Mouse (Mus musculus) erythroid progenitor cell, adult 5-6 weeks (primary cell): Measurements from ENCODE around the gene Epx. TPM values are rescaled to one million over a fixed set of nuclear protein-coding genes. Genes with fewer than 3 reads are reported as not detected.
A peak's percentile ranks its signal among the peaks of the same experiment; 100 is the strongest.

Source experiments
- ATAC-seq: replicated peaks from 2 replicates; pipeline ENCODE4 v1.8.0; 2016; ENCODE audit warnings: moderate number of reproducible peaks, mild to moderate bottlenecking, moderate TSS enrichment, inconsistent platforms; ENCODE audit not compliant: poor library complexity, low FRiP score, severe bottlenecking
- total RNA-seq, 2 experiments: library from RNA; stranded (forward) in 1 of 2; stranded (reverse) in 1 of 2; fragments of 150-400 nt in 1 of 2; fragments of 186-747, 209-891 nt in 1 of 2; gene quantifications; 2 replicates each; pipeline versions ENCODE4 v1.2.3 to v1.2.4; 2015 to 2017; ENCODE audit warnings: low replicate concordance in 2 of 2

Epx gene
- total RNA-seq, 2 experiments from 2014 or later, result 15.8 to 18.4 TPM

DNA sequence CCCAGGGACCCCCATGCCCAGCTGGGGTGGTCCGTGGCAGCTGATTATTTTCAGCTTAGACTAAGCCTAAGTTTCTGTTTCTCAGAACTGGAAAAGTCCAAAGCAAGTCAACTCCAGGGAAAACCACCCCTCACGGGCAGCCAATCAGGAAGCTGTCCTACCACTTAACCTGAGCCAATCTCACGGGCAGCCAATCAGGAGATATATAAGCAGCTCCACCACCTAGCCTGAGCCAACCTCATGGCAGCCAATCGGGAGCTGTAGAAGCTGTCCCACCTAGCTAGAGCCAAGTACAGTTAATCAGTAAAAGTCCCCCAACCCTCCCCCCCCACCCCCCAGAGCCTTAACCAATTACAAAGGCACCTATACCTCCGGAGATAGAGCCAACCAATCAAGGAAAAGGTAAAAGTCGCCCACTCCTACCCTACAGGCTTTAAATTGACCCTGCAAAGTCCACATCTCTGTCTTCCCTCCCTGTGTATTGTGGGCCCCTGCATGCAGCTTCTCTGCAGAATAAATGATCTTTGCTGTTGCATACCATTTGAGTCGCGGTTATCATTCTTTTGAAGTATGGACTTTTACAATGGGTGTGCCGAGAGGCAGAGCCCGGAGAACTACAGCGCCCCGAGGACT is 28.3 kb downstream of the Epx start:
- ATAC-seq, result no peak

DNA sequence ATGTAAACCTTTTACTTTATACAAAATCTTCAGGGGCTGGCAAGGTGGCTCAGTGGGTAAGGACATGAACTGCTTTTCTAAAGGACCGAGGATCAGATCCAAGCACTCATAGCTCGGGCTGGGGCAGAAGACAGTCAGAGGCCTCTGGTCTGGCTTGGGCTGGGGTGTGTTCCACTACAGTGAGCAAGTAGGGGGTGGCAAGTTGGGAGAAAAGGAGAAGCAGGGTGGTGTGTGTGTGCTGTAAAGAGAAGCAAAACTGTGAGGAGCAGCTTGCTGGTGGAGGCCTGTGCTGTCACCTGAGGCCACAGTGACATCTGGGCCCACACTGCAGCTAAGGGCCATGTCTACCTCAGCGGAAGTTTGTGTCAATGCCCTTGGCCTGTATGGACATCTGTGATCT is 33.9 kb downstream of the Epx start:
- peak; percentile 34; the same call in 1 of the 2 replicates for ATAC-seq

DNA sequence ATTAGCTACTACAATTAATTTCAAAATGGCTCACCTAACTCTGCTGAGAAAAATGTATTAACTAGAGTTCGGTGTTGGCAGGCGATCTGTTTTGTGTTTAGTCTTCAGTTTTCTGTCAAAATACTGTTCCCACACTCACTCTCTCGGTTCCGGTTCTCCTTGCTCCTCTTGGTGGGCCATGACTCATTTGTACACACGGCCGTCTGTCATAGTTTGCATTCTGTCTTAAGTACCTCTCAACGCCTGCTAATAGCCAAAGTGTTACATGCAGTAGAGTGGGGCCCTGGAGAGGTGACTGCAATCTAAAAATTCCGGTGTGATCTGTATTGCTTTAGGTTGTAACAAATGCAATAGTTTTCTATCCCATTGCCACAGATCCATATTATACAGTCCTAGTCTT is 34.7 kb downstream of the Epx start:
- ATAC-seq, result no peak

DNA sequence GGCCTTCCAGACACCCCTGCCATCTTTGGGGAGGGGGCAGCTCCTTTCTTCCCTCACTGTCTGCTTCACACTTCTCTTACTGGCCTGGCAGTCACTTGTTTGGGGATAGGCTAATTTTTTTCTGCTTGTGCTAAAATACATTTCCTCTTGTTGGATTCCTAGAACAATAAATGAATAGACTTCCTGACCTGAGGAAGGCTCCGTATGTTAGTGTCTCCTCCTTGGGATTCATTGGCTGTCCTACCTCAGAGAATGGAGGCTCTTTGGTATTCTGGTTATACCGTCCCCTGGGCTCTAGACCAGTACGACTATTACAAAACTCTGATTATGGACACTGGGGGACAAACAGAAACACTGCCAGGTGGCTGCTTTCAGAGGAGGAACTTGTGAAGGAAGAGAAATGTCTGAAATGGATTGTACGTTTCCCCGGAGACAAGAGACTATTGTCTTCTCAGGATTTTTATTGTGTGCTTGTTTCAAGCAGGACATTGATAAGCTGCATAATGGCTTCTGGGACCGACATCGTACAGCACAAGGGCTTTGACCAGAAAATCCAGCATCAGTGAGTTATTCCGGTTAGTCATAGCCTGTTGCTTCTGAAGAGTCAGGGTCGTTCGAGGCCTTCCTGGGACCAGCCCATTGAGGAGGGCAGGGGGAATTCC is 47.0 kb downstream of the Epx start, which contains the start of gene Lpo:
Lpo (minus strand) TSS at position 51 of the 662 bp plus-strand sequence.
- no peak for ATAC-seq

DNA sequence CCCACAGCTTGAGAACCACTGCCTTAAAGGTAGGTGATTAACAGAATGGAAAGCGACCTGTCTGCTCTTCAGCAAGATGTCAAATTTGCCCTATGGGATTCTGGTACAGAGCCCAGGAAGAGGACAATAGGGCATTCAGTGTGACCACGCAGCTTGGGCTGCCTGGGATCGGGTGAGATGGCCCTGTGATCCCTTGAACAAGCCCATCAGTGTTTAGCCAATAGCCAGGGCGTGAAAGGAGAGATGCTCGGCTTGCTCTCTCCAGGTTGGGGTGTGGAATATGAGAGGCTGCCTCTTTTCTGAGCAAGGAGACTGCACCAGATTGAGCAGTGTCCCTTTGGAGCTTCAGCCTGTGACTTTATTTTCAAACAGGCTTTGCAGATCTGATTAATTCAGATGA is 53.8 kb downstream of the Epx start:
- no peak for ATAC-seq

DNA sequence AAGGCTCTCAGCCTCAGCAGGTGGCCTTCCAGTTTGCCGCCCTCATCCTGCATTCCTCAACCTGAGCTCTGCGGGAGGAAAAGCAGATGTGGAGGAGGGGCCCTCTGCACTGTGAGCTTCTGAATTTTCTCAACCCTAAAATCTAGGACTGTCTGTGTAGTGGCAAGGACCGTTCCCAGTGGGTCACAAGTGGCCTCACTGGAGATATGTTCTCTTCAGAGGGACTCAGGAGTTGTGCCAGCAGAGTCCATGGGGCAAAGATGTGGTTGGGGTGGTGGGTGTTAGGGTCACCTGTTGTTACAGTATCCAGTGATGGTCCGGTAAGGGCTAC is 57.9 kb downstream of the Epx start:
- no peak for ATAC-seq

DNA sequence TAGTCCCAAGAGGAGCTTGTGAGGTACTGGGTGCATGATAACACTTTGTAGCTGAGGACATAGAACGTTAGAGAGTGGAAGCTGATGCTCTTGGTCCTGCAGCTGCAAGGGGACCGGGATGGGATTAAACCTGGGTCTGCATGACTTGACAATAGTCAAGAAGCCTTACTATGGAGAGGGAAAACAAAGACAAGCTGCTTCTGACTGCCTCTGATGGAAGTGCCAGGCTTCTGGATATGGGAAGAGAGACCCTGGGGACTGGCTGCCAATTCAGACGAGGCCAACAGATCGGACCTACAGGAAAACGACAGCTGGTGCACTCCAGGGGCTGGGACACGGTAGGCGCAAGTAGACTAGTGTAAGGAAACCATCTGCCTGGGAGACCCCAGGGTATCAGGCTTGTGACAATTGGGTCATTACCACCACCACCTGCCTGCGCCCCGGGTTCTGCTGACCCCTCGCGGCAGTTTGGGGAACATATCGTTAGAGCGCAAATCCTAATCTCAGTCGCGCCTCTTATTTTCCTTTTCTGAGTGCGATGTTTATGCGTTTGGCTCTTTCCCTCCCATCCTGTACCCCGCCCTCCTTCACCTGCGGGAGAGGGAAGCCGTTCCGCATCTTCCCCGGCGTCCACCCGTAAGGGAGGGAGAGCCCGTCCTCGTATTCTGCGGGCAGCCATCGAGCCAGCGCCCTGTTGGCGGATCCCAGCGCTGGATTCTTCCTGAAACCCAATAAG is 58.5 kb downstream of the Epx start:
- no peak for ATAC-seq

DNA sequence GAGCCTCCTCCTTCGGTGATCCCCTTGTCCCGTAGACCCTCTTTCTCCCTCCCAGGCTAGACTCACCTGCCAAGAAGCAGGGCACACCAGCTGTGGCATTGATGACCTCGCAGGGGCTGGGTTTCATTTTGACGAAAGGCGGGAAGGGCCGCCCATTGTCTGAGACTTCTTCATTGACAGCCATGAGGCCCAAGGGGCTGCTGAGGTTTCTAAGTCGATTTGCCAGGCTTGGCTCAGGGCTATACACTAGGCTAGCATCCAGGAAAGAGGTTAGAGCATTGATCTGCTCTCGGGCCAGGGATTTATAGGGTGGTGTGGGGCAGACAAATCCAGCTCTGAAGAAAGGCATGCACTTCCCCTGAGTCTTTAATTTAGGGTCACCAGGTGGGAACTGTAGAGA is 60.5 kb downstream of the Epx start:
- ATAC-seq, result no peak

Other genes starting within 250 kb of the Epx start
- gene Rnf43, start 212.8 kb downstream of the Epx start, total RNA-seq (2015; ENCODE audit: low replicate concordance), result 0.36 and 2.1 TPM in 2 replicates
- gene Rnf43, start 212.8 kb downstream of the Epx start, total RNA-seq (2017; ENCODE audit: low replicate concordance), result 0.39 and 0.83 TPM in 2 replicates
- 101 and 170 TPM in 2 replicates for gene Supt4a, start 138.0 kb downstream of the Epx start, total RNA-seq (2015; ENCODE audit: low replicate concordance)
- 27.0 and 66.5 TPM in 2 replicates for gene Supt4a, start 138.0 kb downstream of the Epx start, total RNA-seq (2017; ENCODE audit: low replicate concordance)
- 6.7 and 8.6 TPM in 2 replicates for gene Tspoap1, start 115.0 kb downstream of the Epx start, total RNA-seq (2015; ENCODE audit: low replicate concordance)
- gene Tspoap1, start 115.0 kb downstream of the Epx start, total RNA-seq (2017; ENCODE audit: low replicate concordance), result 9.2 and 21.3 TPM in 2 replicates
- gene Mpo, start 82.0 kb downstream of the Epx start, total RNA-seq (2015; ENCODE audit: low replicate concordance), result 946 and 1,145 TPM in 2 replicates
- gene Mpo, start 82.0 kb downstream of the Epx start, total RNA-seq (2017; ENCODE audit: low replicate concordance), result 341 and 501 TPM in 2 replicates
- gene Lpo, start 47.2 kb downstream of the Epx start, total RNA-seq (2015; ENCODE audit: low replicate concordance), result not detected in 2 replicates
- not detected in 2 replicates for gene Lpo, start 47.2 kb downstream of the Epx start, total RNA-seq (2017; ENCODE audit: low replicate concordance)
- gene Mks1, start 22.3 kb downstream of the Epx start, total RNA-seq (2015; ENCODE audit: low replicate concordance), result not detected in 2 replicates
- gene Mks1, start 22.3 kb downstream of the Epx start, total RNA-seq (2017; ENCODE audit: low replicate concordance), result not detected in 2 replicates
- gene Olfr462, start 16.7 kb upstream of the Epx start, total RNA-seq (2015; ENCODE audit: low replicate concordance), result not detected in 2 replicates
- not detected in 2 replicates for gene Olfr462, start 16.7 kb upstream of the Epx start, total RNA-seq (2017; ENCODE audit: low replicate concordance)
- gene Olfr463, start 21.9 kb upstream of the Epx start, total RNA-seq (2015; ENCODE audit: low replicate concordance), result not detected in 2 replicates
- not detected in 2 replicates for gene Olfr463, start 21.9 kb upstream of the Epx start, total RNA-seq (2017; ENCODE audit: low replicate concordance)
- not detected in 2 replicates for gene Olfr464, start 45.4 kb upstream of the Epx start, total RNA-seq (2015; ENCODE audit: low replicate concordance)
- not detected in 2 replicates for gene Olfr464, start 45.4 kb upstream of the Epx start, total RNA-seq (2017; ENCODE audit: low replicate concordance)
- 8.4 and 10.1 TPM in 2 replicates for gene Dynll2, start 112.0 kb upstream of the Epx start, total RNA-seq (2015; ENCODE audit: low replicate concordance)
- 1.5 and 5.9 TPM in 2 replicates for gene Dynll2, start 112.0 kb upstream of the Epx start, total RNA-seq (2017; ENCODE audit: low replicate concordance)
- 312 and 323 TPM in 2 replicates for gene Srsf1, start 171.8 kb upstream of the Epx start, total RNA-seq (2015; ENCODE audit: low replicate concordance)
- 485 and 568 TPM in 2 replicates for gene Srsf1, start 171.8 kb upstream of the Epx start, total RNA-seq (2017; ENCODE audit: low replicate concordance)
- 29.6 and 37.3 TPM in 2 replicates for gene Vezf1, start 192.7 kb upstream of the Epx start, total RNA-seq (2015; ENCODE audit: low replicate concordance)
- 16.3 and 17.8 TPM in 2 replicates for gene Vezf1, start 192.7 kb upstream of the Epx start, total RNA-seq (2017; ENCODE audit: low replicate concordance)
- 0.84 TPM in 1 of 2 replicates, not detected in the other for gene Cuedc1, start 222.5 kb upstream of the Epx start, total RNA-seq (2015; ENCODE audit: low replicate concordance)
- 0.39 TPM in 1 of 2 replicates, not detected in the other for gene Cuedc1, start 222.5 kb upstream of the Epx start, total RNA-seq (2017; ENCODE audit: low replicate concordance)